Mouse (Mus musculus): Measurements from ENCODE around the gene Olfr1426. TPM values are rescaled to one million over a fixed set of nuclear protein-coding genes. Genes with fewer than 3 reads are reported as not detected.

Gene Olfr1426
- polyA plus RNA-seq, 1 experiment from 2014 or later, result not detected

- Histone ChIP-seq H3K4me1 (no peaks in the 10 kb centered on the region), H3K4me3 (replicated peaks) (no peak within 1 kb of the TSS), H3K9me3 (no peaks in the 10 kb centered on the region), H3K27ac (no peak within 1 kb of the TSS), H3K27me3 (replicated peaks) (no peaks in the 10 kb centered on the region), H3K36me3 (no peaks in the 10 kb centered on the region), H3K4me2 (no peak within 1 kb of the TSS), H3K9ac (no peak within 1 kb of the TSS)
- 51% methylated on average over 2 of the region's 2 CpGs for WGBS
- ATAC-seq (ENCODE audit: insufficient read depth, low FRiP score, low read depth), result no peak
Observed at GRCm38 (mm10) chr19:12041217-12041616, 50.6 kb downstream of the Olfr1426 start, which contains the start of gene Olfr1423. Olfr1423 (minus strand) TSS chr19:12041317.

- H3K27ac ChIP-seq, result no peak overlapping the region
- no peaks in the 10 kb centered on the region for H3K9me3 ChIP-seq
- H3K4me1 ChIP-seq, result no peaks in the 10 kb centered on the region
- H3K36me3 ChIP-seq, result no peaks in the 10 kb centered on the region
- H3K4me2 ChIP-seq, result no peak overlapping the region
- H3K9ac ChIP-seq, result no peak overlapping the region
- H3K4me3 ChIP-seq (replicated peaks), result no peak overlapping the region
- H3K27me3 ChIP-seq (replicated peaks), result no peaks in the 10 kb centered on the region
- no peak for ATAC-seq (ENCODE audit: insufficient read depth, low FRiP score, low read depth)
Observed at GRCm38 (mm10) chr19:12037727-12038126, 54.1 kb downstream of the Olfr1426 start.

Other genes with a start within 250 kb of the Olfr1426 start
- gene Olfr1418, start 230.9 kb downstream of the Olfr1426 start, polyA plus RNA-seq (2015; fragmentation: Nextera tagmentation; extraction: Ambion mirVana), result not detected in 2 replicates
- gene Olfr1419, start 216.9 kb downstream of the Olfr1426 start, polyA plus RNA-seq (2015; fragmentation: Nextera tagmentation; extraction: Ambion mirVana), result 0.04 TPM in 1 of 2 replicates, not detected in the other
- gene Olfr1420, start 205.4 kb downstream of the Olfr1426 start, polyA plus RNA-seq (2015; fragmentation: Nextera tagmentation; extraction: Ambion mirVana), result 0.08 and 0.10 TPM in 2 replicates
- 14.7 and 16.4 TPM in 2 replicates for gene Patl1, start 179.6 kb downstream of the Olfr1426 start, polyA plus RNA-seq (2015; fragmentation: Nextera tagmentation; extraction: Ambion mirVana)
- 4.9 and 5.0 TPM in 2 replicates for gene Osbp, start 126.1 kb downstream of the Olfr1426 start, polyA plus RNA-seq (2015; fragmentation: Nextera tagmentation; extraction: Ambion mirVana)
- gene Olfr1423, start 50.7 kb downstream of the Olfr1426 start, polyA plus RNA-seq (2015; fragmentation: Nextera tagmentation; extraction: Ambion mirVana), result not detected in 2 replicates
- gene Olfr1424, start 29.3 kb downstream of the Olfr1426 start, polyA plus RNA-seq (2015; fragmentation: Nextera tagmentation; extraction: Ambion mirVana), result not detected in 2 replicates
- gene Olfr1425, start 14.3 kb downstream of the Olfr1426 start, polyA plus RNA-seq (2015; fragmentation: Nextera tagmentation; extraction: Ambion mirVana), result not detected in 2 replicates
- not detected in 2 replicates for gene Olfr1427, start 11.3 kb upstream of the Olfr1426 start, polyA plus RNA-seq (2015; fragmentation: Nextera tagmentation; extraction: Ambion mirVana)
- not detected in 2 replicates for gene Olfr1428, start 23.9 kb upstream of the Olfr1426 start, polyA plus RNA-seq (2015; fragmentation: Nextera tagmentation; extraction: Ambion mirVana)
- gene Olfr76, start 31.2 kb upstream of the Olfr1426 start, polyA plus RNA-seq (2015; fragmentation: Nextera tagmentation; extraction: Ambion mirVana), result not detected in 2 replicates
- gene Olfr1555-ps1, start 78.1 kb upstream of the Olfr1426 start, polyA plus RNA-seq (2015; fragmentation: Nextera tagmentation; extraction: Ambion mirVana), result 0.04 and 0.06 TPM in 2 replicates
- not detected in 2 replicates for gene Olfr1431, start 108.6 kb upstream of the Olfr1426 start, polyA plus RNA-seq (2015; fragmentation: Nextera tagmentation; extraction: Ambion mirVana)
- not detected in 2 replicates for gene Olfr1432, start 140.6 kb upstream of the Olfr1426 start, polyA plus RNA-seq (2015; fragmentation: Nextera tagmentation; extraction: Ambion mirVana)
- not detected in 2 replicates for gene Olfr262, start 149.6 kb upstream of the Olfr1426 start, polyA plus RNA-seq (2015; fragmentation: Nextera tagmentation; extraction: Ambion mirVana)
- gene Olfr235, start 169.0 kb upstream of the Olfr1426 start, polyA plus RNA-seq (2015; fragmentation: Nextera tagmentation; extraction: Ambion mirVana), result not detected in 2 replicates
- not detected in 2 replicates for gene Olfr1434, start 187.8 kb upstream of the Olfr1426 start, polyA plus RNA-seq (2015; fragmentation: Nextera tagmentation; extraction: Ambion mirVana)
- gene Olfr1436, start 207.1 kb upstream of the Olfr1426 start, polyA plus RNA-seq (2015; fragmentation: Nextera tagmentation; extraction: Ambion mirVana), result not detected in 2 replicates
- gene Olfr1437, start 233.1 kb upstream of the Olfr1426 start, polyA plus RNA-seq (2015; fragmentation: Nextera tagmentation; extraction: Ambion mirVana), result not detected in 2 replicates
- not detected in 2 replicates for gene Olfr1438-ps1, start 243.9 kb upstream of the Olfr1426 start, polyA plus RNA-seq (2015; fragmentation: Nextera tagmentation; extraction: Ambion mirVana)